Mouse (Mus musculus) left cerebral cortex, postnatal 25 days (tissue): ENCODE data around the gene Cdk17. TPM values are rescaled to one million over a fixed set of nuclear protein-coding genes. Genes with fewer than 3 reads are reported as not detected.
A peak's percentile ranks its signal among the peaks of the same experiment; 100 is the strongest.

Source experiments
- DNase-seq, 2 experiments: peaks; one replicate each; pipeline ENCODE4 v3.0.0; 2022; ENCODE audit warnings: low spot score in 2 of 2, mixed read lengths in 1 of 2
- intact Hi-C: fragments of 180-260 bp; cut with DNase I; formaldehyde crosslinking; loops from one replicate; pipeline ENCODE4 v1.15.1; 2025
- microRNA-seq, 2 experiments: library from miRNA; unstranded; fragments of <30 nt; microRNA quantifications; one replicate each; pipeline ENCODE4 v1.2.0; 2022
- total RNA-seq, 2 experiments: library from RNA; stranded (reverse); gene quantifications; 2 replicates each; pipeline ENCODE4 v1.2.3; 2021

Cdk17 gene
- total RNA-seq, 2 experiments from 2014 or later: 217 to 221 TPM

- no peak for DNase-seq
- intact Hi-C loops: loop anchor here (5.0 kb wide), 1 partner anchor 283 kb away; no protein-coding TSS in a partner anchor
These were observed 134.0 kb downstream of the Cdk17 start for GRCm38 (mm10) chr10:93294547-93295219.

GRCm38 (mm10) chr10:93297774-93298173 is 137.1 kb downstream of the Cdk17 start:
- intact Hi-C loops: no loop called here
- peak in 1 of 2 experiments; percentile 62 for DNase-seq

GRCm38 (mm10) chr10:93298208-93298607 is 137.5 kb downstream of the Cdk17 start:
- DNase-seq: no peak
- intact Hi-C loops: no loop called here

GRCm38 (mm10) chr10:93301831-93302230 is 141.2 kb downstream of the Cdk17 start:
- intact Hi-C loops: no loop called here
- DNase-seq: no peak

GRCm38 (mm10) chr10:93303231-93303630 is 142.6 kb downstream of the Cdk17 start:
- intact Hi-C loops: no loop called here

GRCm38 (mm10) chr10:93305946-93306345 is 145.3 kb downstream of the Cdk17 start:
- DNase-seq: no peak
- intact Hi-C loops: no loop called here

More at GRCm38 (mm10) chr10:93303231-93303630, 142.6 kb downstream of the Cdk17 start:
- DNase-seq: no peak

- intact Hi-C loops: no loop called here
- no peak for DNase-seq
These were observed 145.7 kb downstream of the Cdk17 start for GRCm38 (mm10) chr10:93306367-93306766.

- peak; percentile 39 to 77 for DNase-seq
- intact Hi-C loops: no loop called here
These were observed 148.7 kb downstream of the Cdk17 start for GRCm38 (mm10) chr10:93309131-93309933.

GRCm38 (mm10) chr10:93309934-93310621 is 149.4 kb downstream of the Cdk17 start:
- intact Hi-C loops: no loop called here
- DNase-seq: no peak

GRCm38 (mm10) chr10:93310721-93311411 is 150.2 kb downstream of the Cdk17 start, which contains the start of gene Elk3:
TSS of gene Elk3 (minus strand) at chr10:93311135.
- intact Hi-C loops: no loop called here
- DNase-seq: no peak

GRCm38 (mm10) chr10:93311576-93311975 is 150.9 kb downstream of the Cdk17 start:
- intact Hi-C loops: no loop called here
- no peak for DNase-seq

Small RNA genes within 50 kb of the gene (microRNA-seq; reads per million reads assigned to microRNA genes)
- gene Mir1931: 0.25 to 1.0 reads per million in 2 experiments

Other genes starting within 250 kb of the Cdk17 start
- 10 to 100 TPM; 17.3 to 18.9 TPM for gene Cfap54, start 79.3 kb upstream of the Cdk17 start, total RNA-seq
- gene Elk3, start 150.3 kb downstream of the Cdk17 start, total RNA-seq: 10 to 100 TPM in 1 of 2 experiments, 1 to 10 TPM in 1; 9.6 to 12.4 TPM